Mouse (Mus musculus) mammary gland, adult 2 months (tissue): ENCODE data around the gene Hoxc6. TPM values are rescaled to one million over a fixed set of nuclear protein-coding genes. Genes with fewer than 3 reads are reported as not detected.

Experiments
- polyA plus RNA-seq: library from polyadenylated mRNA; depleted of rRNA; stranded (reverse); fragments of >200 nt; gene quantifications from 2 replicates; pipeline ENCODE4 v1.2.3, GENCODE M21; 2012; ENCODE audit warnings: low replicate concordance; rRNA removed

Gene Hoxc6
- 20.9 and 23.9 TPM in 2 replicates for polyA plus RNA-seq

GRCm38 (mm10) chr15:102997939-102998355 is at the start of gene Hoxc6:
Hoxc6 (plus strand) TSS chr15:102998257.

GRCm38 (mm10) chr15:102954192-102955006 is 43.7 kb upstream of the Hoxc6 start, which contains the start of gene Hoxc11:
Hoxc11 (plus strand) TSS chr15:102954427.

GRCm38 (mm10) chr15:102966776-102967311 is 31.2 kb upstream of the Hoxc6 start, which contains the start of gene Hoxc10:
Hoxc10 (plus strand) TSS chr15:102966796.

GRCm38 (mm10) chr15:102967312-102967510 is 30.8 kb upstream of the Hoxc6 start, which contains the start of gene Hoxc5:
Hoxc5 (plus strand) TSS chr15:102967443.

GRCm38 (mm10) chr15:102976171-102976570 is 21.9 kb upstream of the Hoxc6 start, which contains the start of gene Hoxc9:
Hoxc9 (plus strand) TSS chr15:102976439.

GRCm38 (mm10) chr15:102990461-102991397 is 7.3 kb upstream of the Hoxc6 start, which contains the start of gene Hoxc8:
Hoxc8 (plus strand) TSS chr15:102990607.

GRCm38 (mm10) chr15:103018636-103019035 is 20.6 kb downstream of the Hoxc6 start, which contains the start of gene Hoxc4:
Hoxc4 (plus strand) TSS chr15:103018934.

Other genes starting within 250 kb of the Hoxc6 start
- gene Hoxc13, start 77.2 kb upstream of the Hoxc6 start, polyA plus RNA-seq: 0.06 TPM in 1 of 2 replicates, not detected in the other
- not detected in 2 replicates for gene Hoxc12, start 61.5 kb upstream of the Hoxc6 start, polyA plus RNA-seq
- gene Hoxc11, start 43.8 kb upstream of the Hoxc6 start, polyA plus RNA-seq: 0.13 TPM in 1 of 2 replicates, not detected in the other
- gene Hoxc10, start 31.5 kb upstream of the Hoxc6 start, polyA plus RNA-seq: 5.7 and 16.2 TPM in 2 replicates
- gene Hoxc5, start 30.8 kb upstream of the Hoxc6 start, polyA plus RNA-seq: 6.7 and 10.3 TPM in 2 replicates
- gene Hoxc9, start 21.8 kb upstream of the Hoxc6 start, polyA plus RNA-seq: 3.3 and 27.1 TPM in 2 replicates
- 12.5 and 20.6 TPM in 2 replicates for gene Hoxc8, start 7.7 kb upstream of the Hoxc6 start, polyA plus RNA-seq
- gene Hoxc4, start 20.7 kb downstream of the Hoxc6 start, polyA plus RNA-seq: 2.9 and 3.3 TPM in 2 replicates
- 22.0 and 22.7 TPM in 2 replicates for gene Smug1, start 168.8 kb downstream of the Hoxc6 start, polyA plus RNA-seq
- gene Cbx5, start 241.6 kb downstream of the Hoxc6 start, polyA plus RNA-seq: 5.7 and 18.2 TPM in 2 replicates
- 37.5 and 59.6 TPM in 2 replicates for gene Hnrnpa1, start 242.2 kb downstream of the Hoxc6 start, polyA plus RNA-seq